Mouse (Mus musculus): ENCODE measurements around the gene Olfr605. TPM values are rescaled to one million over a fixed set of nuclear protein-coding genes. Genes with fewer than 3 reads are reported as not detected.

The Olfr605 gene
- polyA plus RNA-seq (2012; rRNA removed) = not detected in 2 replicates

DNA sequence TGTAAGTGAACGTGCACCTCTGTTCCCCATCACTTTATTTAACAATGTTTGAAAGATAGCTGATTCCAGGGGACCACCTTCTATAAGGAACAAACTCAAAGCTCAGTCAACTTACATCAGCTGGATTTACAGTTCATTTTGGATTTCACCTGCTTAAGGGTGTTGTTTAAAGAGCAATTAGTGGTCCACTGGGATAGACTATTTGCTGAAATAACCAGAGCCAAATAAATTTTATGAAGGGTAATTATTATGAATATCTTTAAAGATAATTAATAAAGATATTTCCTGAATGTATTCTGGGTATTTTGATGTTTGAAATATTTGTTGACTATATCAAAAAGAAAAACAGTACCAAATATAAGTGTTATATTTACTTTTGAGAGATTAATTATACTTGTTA lies at the start of gene Olfr605:
Gene Olfr605, minus strand, starts transcription at position 101 of the 400 bp plus-strand sequence.

DNA sequence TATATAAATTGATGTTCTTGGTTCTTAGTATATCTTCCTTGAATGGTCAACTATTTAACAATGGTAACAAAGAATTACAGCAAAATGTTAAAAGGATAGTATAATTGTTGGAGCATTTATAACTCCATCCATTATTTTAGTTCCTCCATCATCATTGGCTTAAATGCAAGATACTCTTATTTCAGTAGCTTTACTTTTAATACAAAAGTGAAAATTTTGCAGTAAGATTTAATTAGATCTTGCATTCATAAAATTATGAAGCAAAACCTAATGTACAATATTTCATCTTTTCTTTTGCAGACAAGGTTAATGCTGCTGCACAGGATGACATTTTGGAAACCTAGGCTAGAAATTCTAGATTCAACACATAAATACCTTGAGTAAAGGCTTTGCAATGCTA lies 24.3 kb upstream of the Olfr605 start, which contains the start of gene Olfr608:
Gene Olfr608, plus strand, starts transcription at position 301 of the 400 bp plus-strand sequence.

DNA sequence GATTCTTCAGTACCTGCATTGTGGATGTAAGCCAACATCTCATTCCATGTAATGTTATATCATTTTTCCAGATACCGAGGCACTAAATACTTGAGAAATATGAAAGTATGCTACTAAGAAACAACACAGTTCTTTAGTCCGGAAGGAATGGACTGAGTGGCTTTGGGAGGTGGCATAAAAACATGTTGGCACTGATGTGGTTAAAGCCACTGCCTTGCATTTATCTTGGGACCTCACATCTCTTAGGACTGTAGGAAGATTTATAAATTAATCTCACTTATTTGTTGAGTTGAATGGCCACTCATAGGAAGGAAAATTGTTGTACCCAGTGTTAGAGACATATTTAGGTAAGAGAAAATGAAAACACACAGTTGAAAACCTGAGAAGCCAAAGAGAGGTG lies 3.5 kb upstream of the Olfr605 start, which contains the start of gene Olfr606:
Gene Olfr606, plus strand, starts transcription at position 301 of the 400 bp plus-strand sequence.

GRCm38 (mm10) chr7:103414772-103415171 lies 30.5 kb downstream of the Olfr605 start, which contains the start of gene Usp17lc:
Usp17lc (plus strand) TSS chr7:103415072.

Other genes starting within 250 kb of the Olfr605 start
- not detected in 2 replicates for gene Olfr593, start 233.6 kb downstream of the Olfr605 start, polyA plus RNA-seq (2012; rRNA removed)
- not detected in 2 replicates for gene Olfr594, start 228.4 kb downstream of the Olfr605 start, polyA plus RNA-seq (2012; rRNA removed)
- not detected in 2 replicates for gene Usp17ld, start 192.9 kb downstream of the Olfr605 start, polyA plus RNA-seq (2012; rRNA removed)
- not detected in 2 replicates for gene Olfr596, start 139.8 kb downstream of the Olfr605 start, polyA plus RNA-seq (2012; rRNA removed)
- not detected in 2 replicates for gene Olfr597, start 129.1 kb downstream of the Olfr605 start, polyA plus RNA-seq (2012; rRNA removed)
- not detected in 2 replicates for gene Olfr598, start 121.9 kb downstream of the Olfr605 start, polyA plus RNA-seq (2012; rRNA removed)
- gene Olfr599, start 109.5 kb downstream of the Olfr605 start, polyA plus RNA-seq (2012; rRNA removed) = not detected in 2 replicates
- not detected in 2 replicates for gene Olfr600, start 95.8 kb downstream of the Olfr605 start, polyA plus RNA-seq (2012; rRNA removed)
- gene Olfr601, start 82.8 kb downstream of the Olfr605 start, polyA plus RNA-seq (2012; rRNA removed) = not detected in 2 replicates
- not detected in 2 replicates for gene Olfr603, start 59.3 kb downstream of the Olfr605 start, polyA plus RNA-seq (2012; rRNA removed)
- gene Usp17lc, start 30.4 kb downstream of the Olfr605 start, polyA plus RNA-seq (2012; rRNA removed) = not detected in 2 replicates
- not detected in 2 replicates for gene Olfr606, start 3.6 kb upstream of the Olfr605 start, polyA plus RNA-seq (2012; rRNA removed)
- gene Olfr607, start 18.7 kb upstream of the Olfr605 start, polyA plus RNA-seq (2012; rRNA removed) = not detected in 2 replicates
- not detected in 2 replicates for gene Olfr608, start 24.4 kb upstream of the Olfr605 start, polyA plus RNA-seq (2012; rRNA removed)
- gene Olfr609, start 52.6 kb upstream of the Olfr605 start, polyA plus RNA-seq (2012; rRNA removed) = not detected in 2 replicates
- not detected in 2 replicates for gene Olfr610, start 66.7 kb upstream of the Olfr605 start, polyA plus RNA-seq (2012; rRNA removed)
- gene Olfr611, start 75.4 kb upstream of the Olfr605 start, polyA plus RNA-seq (2012; rRNA removed) = not detected in 2 replicates
- gene Olfr612, start 97.3 kb upstream of the Olfr605 start, polyA plus RNA-seq (2012; rRNA removed) = not detected in 2 replicates
- gene Olfr613, start 102.6 kb upstream of the Olfr605 start, polyA plus RNA-seq (2012; rRNA removed) = not detected in 2 replicates
- gene Olfr615, start 110.6 kb upstream of the Olfr605 start, polyA plus RNA-seq (2012; rRNA removed) = not detected in 2 replicates
- not detected in 2 replicates for gene Olfr616, start 123.7 kb upstream of the Olfr605 start, polyA plus RNA-seq (2012; rRNA removed)
- not detected in 2 replicates for gene Olfr617, start 127.6 kb upstream of the Olfr605 start, polyA plus RNA-seq (2012; rRNA removed)
- gene Olfr618, start 144.7 kb upstream of the Olfr605 start, polyA plus RNA-seq (2012; rRNA removed) = not detected in 2 replicates
- gene Olfr619, start 155.1 kb upstream of the Olfr605 start, polyA plus RNA-seq (2012; rRNA removed) = not detected in 2 replicates
- not detected in 2 replicates for gene Olfr620, start 167.1 kb upstream of the Olfr605 start, polyA plus RNA-seq (2012; rRNA removed)
- gene Olfr622, start 197.3 kb upstream of the Olfr605 start, polyA plus RNA-seq (2012; rRNA removed) = 0.02 TPM in 1 of 2 replicates, not detected in the other
- not detected in 2 replicates for gene Olfr623, start 218.3 kb upstream of the Olfr605 start, polyA plus RNA-seq (2012; rRNA removed)
- 0.01 TPM in 2 replicates for gene Olfr624, start 225.8 kb upstream of the Olfr605 start, polyA plus RNA-seq (2012; rRNA removed)
- not detected in 2 replicates for gene Olfr625-ps1, start 237.3 kb upstream of the Olfr605 start, polyA plus RNA-seq (2012; rRNA removed)

Data from liver, embryonic 18 days (tissue).